Mouse (Mus musculus) Patski (cell line): ENCODE data around the gene Kcnh8. TPM values are rescaled to one million over a fixed set of nuclear protein-coding genes. Genes with fewer than 3 reads are reported as not detected.

Experiments used
- ATAC-seq: fragments of 100-300 bp; one replicate; pipeline ENCODE4 v1.8.0; 2021
- CTCF ChIA-PET: fragments of 350-600 bp; sonication (Branson Sonifier 250); formaldehyde crosslinking; loops from one replicate; lab custom pipeline; 2022; ENCODE audit warnings: inconsistent platforms; lab: Charles Lee
- POLR2A ChIA-PET: fragments of 350-600 bp; sonication (Branson Sonifier 250); formaldehyde crosslinking; loops from one replicate; lab custom pipeline; 2022; ENCODE audit warnings: antibody characterized with exemption, inconsistent platforms; lab: Charles Lee
- DNase-seq: peaks from one replicate; pipeline ENCODE4 v3.0.0-alpha.2; 2011; ENCODE audit warnings: low read depth, low spot score
- H3K27me3 ChIP-seq: fragments of 371-371 bp; one replicate; pipeline ENCODE4 v1.5.1; 2021
- CTCF ChIP-seq: fragments of 100-300 bp; IDR thresholded peaks from one replicate; pipeline ENCODE4 v1.5.1; 2021
- in situ Hi-C: fragments of 300-500 bp; cut with MboI; formaldehyde crosslinking; loops from 3 replicates; pipeline ENCODE4 v1.11.1; 2018; ENCODE audit warnings: low pct_unique_long_range_greater_than_20kb, mixed read lengths
- polyA plus RNA-seq: library from polyadenylated mRNA; unstranded; gene quantifications from one replicate; pipeline ENCODE4 v1.2.3, GENCODE M21; 2021

Kcnh8 gene
- not detected for polyA plus RNA-seq

DNA sequence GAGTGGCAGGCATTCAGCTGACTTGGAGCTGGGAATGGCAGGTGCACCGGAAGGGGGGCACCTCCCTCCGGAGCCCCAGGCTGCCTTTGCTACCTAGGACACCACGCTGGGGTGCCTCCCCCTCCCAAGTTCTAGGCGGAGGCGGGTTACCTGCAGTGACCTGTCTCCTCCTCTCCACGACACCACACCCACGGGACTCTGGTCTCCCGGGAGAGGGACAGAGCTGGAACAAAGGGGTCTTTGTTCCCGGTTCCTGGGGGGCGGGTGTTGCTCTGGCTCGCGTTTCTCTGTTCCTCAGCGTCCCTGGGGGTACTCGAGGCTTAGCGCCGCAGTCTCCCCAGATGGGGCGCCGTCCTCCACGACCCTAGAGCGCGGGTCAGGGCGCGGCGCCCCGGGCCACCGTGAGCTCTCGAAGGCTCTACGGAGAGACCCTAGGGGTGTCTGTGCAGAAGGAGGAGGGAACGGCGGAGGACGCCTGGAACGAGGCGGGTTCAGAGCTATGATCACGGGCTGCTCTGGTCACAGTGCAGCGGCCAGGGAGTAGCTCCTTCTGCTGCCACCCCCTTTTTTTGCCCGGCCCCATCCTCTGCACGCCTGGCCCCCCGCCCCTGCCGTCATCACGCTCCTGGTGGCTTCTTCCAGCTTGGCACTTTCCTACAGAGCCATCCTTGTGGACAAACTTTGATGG, at the start of gene Kcnh8:
Kcnh8 (plus strand) TSS at position 617 of the 688 bp plus-strand sequence.
- no peak for TF ChIP-seq CTCF
- POLR2A ChIA-PET, result interaction anchor here (0.6 kb wide), 1 partner anchor 177 kb away, joined by 5 read pairs; no protein-coding TSS in a partner anchor
- peaks cover 31% of the 10 kb centered on the region for H3K27me3 ChIP-seq
- in situ Hi-C loops, result no loop called here
- DNase-seq (no peak), ATAC-seq (no peak)
- CTCF ChIA-PET, result no interaction called here

GRCm38 (mm10) chr17:52559961-52560720, 42.4 kb upstream of the Kcnh8 start:
- TF ChIP-seq CTCF, result peak; percentile 86
- ATAC-seq (peak; percentile 89), DNase-seq (no peak)
- ChIA-PET POLR2A (no interaction called here), CTCF (interaction anchor here (0.8 to 1.1 kb wide), 2 partner anchors 827 to 829 kb away, joined by 3 read pairs; no protein-coding TSS in a partner anchor)
- in situ Hi-C loops, result loop anchor here (25.0 kb wide), 2 partner anchors 1127 to 1502 kb away; partner anchors contain the start of gene Sgo1
- peaks cover 17% of the 10 kb centered on the region for H3K27me3 ChIP-seq

- DNase-seq (no peak), ATAC-seq (no peak)
- peaks cover 15% of the 10 kb centered on the region for H3K27me3 ChIP-seq
- ChIA-PET CTCF (interaction anchor here (1.0 kb wide), 1 partner anchor 824 kb away, joined by 3 read pairs; no protein-coding TSS in a partner anchor), POLR2A (no interaction called here)
- in situ Hi-C loops, result loop anchor here (5.0 to 25.0 kb wide), 3 partner anchors 822 to 1497 kb away; partner anchors contain the start of gene Sgo1
- no peak for TF ChIP-seq CTCF
Observed at GRCm38 (mm10) chr17:52565467-52566155, 36.9 kb upstream of the Kcnh8 start.

DNA sequence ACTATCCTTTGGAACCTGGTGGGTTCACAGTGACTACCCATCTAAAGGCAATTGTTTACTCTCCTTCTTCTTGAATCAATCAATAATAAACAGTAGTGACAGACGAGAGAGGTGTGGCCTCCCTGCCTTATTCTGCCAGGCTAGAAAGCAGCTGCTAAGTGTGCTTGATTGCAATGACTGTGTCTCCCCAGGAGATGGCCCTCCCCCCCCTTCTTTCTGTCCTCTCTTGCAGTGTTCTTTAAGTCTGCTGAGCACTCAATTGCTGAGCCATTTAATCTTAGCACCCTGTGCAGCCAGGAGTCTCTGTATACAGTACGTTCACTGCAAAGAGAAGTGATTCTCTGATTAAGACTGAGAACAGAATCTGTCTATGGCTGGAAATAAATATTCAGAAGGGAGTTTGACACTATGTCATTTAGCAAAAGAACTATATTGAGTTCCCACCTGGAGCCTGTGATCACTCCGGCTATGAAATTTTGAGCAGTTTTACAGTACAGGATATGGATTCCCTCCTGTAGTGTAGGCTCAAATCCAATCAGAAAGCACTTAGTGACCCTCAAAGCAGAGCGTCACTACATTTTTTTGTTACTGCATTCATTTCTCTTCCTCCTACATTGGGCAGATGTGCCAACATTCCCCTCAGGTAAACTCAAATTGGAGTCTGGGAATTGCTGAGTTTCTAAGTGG, 32.8 kb upstream of the Kcnh8 start:
- TF ChIP-seq CTCF, result peak; percentile 68
- no peaks in the 10 kb centered on the region for H3K27me3 ChIP-seq
- ChIA-PET POLR2A (no interaction called here), CTCF (no interaction called here)
- ATAC-seq (peak; percentile 47), DNase-seq (no peak)
- in situ Hi-C loops, result loop anchor here (5.0 to 25.0 kb wide), 3 partner anchors 818 to 1493 kb away; partner anchors contain the start of gene Sgo1

- no peaks in the 10 kb centered on the region for H3K27me3 ChIP-seq
- ChIA-PET POLR2A (no interaction called here), CTCF (no interaction called here)
- DNase-seq, result peak; percentile 37
- no peak for TF ChIP-seq CTCF
- in situ Hi-C loops, result loop anchor here (25.0 kb wide), 2 partner anchors 1115 to 1490 kb away; partner anchors contain the start of gene Sgo1
- peak; percentile 83 for ATAC-seq
Observed at GRCm38 (mm10) chr17:52572229-52572628, 30.3 kb upstream of the Kcnh8 start.

- ChIA-PET CTCF (no interaction called here), POLR2A (no interaction called here)
- no peak for ATAC-seq
- peaks cover 6% of the 10 kb centered on the region for H3K27me3 ChIP-seq
- no peak for DNase-seq
- in situ Hi-C loops, result no loop called here
- no peak for TF ChIP-seq CTCF
Observed at GRCm38 (mm10) chr17:52591503-52592194, 10.9 kb upstream of the Kcnh8 start.

GRCm38 (mm10) chr17:52599141-52599540, 3.4 kb upstream of the Kcnh8 start:
- no peak for TF ChIP-seq CTCF
- POLR2A ChIA-PET, result no interaction called here
- no peak for DNase-seq
- CTCF ChIA-PET, result no interaction called here
- in situ Hi-C loops, result no loop called here
- peaks cover 25% of the 10 kb centered on the region for H3K27me3 ChIP-seq
- ATAC-seq, result no peak

GRCm38 (mm10) chr17:52600882-52601371, 1.6 kb upstream of the Kcnh8 start:
- TF ChIP-seq CTCF, result no peak
- POLR2A ChIA-PET, result no interaction called here
- in situ Hi-C loops, result no loop called here
- DNase-seq (no peak), ATAC-seq (peak; percentile 67)
- CTCF ChIA-PET, result no interaction called here
- peaks cover 27% of the 10 kb centered on the region for H3K27me3 ChIP-seq

- DNase-seq (no peak), ATAC-seq (no peak)
- ChIA-PET CTCF (no interaction called here), POLR2A (no interaction called here)
- H3K27me3 ChIP-seq, result peaks cover 31% of the 10 kb centered on the region
- TF ChIP-seq CTCF, result no peak
- in situ Hi-C loops, result no loop called here
Observed at GRCm38 (mm10) chr17:52602781-52603170, 267 bp downstream of the Kcnh8 start.
